Comparison of ENCODE assay signal across 12 mouse cellular contexts in the genomic region with DNA sequence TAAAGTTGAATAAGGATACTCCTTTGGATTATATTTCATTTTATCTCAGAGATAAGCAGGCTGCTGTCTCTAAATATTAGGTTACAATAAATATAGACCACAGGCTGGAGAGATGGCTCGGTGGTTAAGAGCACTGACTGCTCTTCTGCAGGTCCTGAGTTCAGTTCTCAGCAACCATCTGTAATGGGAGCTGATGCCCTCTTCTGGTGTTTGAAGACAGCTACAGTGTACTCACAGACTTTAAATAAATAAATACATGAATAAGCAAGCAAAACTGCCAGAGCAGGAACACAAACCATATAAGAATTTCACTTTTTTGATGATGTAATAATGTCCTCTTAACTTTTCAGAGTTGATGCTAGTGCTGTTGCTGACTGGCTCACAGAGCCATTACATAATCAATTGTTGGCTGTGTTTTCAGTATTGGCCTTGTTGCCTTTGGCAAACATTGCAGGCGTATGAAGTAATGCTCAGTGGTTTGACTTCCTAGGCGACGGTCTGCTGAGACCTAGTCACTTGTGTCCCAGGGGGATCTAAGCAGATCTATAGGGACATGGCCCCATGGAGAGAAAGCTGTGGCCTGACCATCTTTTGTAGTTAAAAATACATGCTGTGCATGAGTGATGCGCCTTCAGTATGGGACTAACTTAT. TPM values are rescaled to one million over a fixed set of nuclear protein-coding genes. Genes with fewer than 3 reads are reported as not detected.
DNase-seq lines count a peak whose midpoint lies in the region; ATAC-seq and TF ChIP-seq lines count a peak whose summit lies in the region.
"Had no signal": no experiment of that assay in that cellular context is flagged by ENCODE, and none has a peak within 500 bp of the region (broad histone marks: within the 10 kb centered on the region; RNA-seq: fewer than 3 reads in every experiment).

No protein-coding gene starts in this region.

- no peak overlapping the region for H3K4me3 ChIP-seq in gastrocnemius, adult 2 months
- no peak overlapping the region for H3K4me3 ChIP-seq in lung, adult 2 months (replicated peaks; ENCODE audit: extremely low read depth, low read depth, low read length)
- no peak overlapping the region for H3K4me3 ChIP-seq in heart, postnatal 0 days (ENCODE audit: low read depth, low read length)
- no peak overlapping the region for H3K4me3 ChIP-seq in stomach, postnatal 0 days (ENCODE audit: low read depth, low read length)
- H3K4me3 ChIP-seq: myocyte had no signal

- intact Hi-C loops in gastrocnemius, adult 2 months (cut with DNase I): no loop called here

- H3K27ac ChIP-seq in gastrocnemius, adult 2 months: no peak overlapping the region
- H3K27ac ChIP-seq in heart, postnatal 0 days (ENCODE audit: low read depth): no peak overlapping the region
- H3K27ac ChIP-seq in stomach, postnatal 0 days (replicated peaks): no peak overlapping the region

- H3K36me3 ChIP-seq in heart, postnatal 0 days (replicated peaks; ENCODE audit: control insufficient read depth, insufficient read depth, low read length): no peaks in the 10 kb centered on the region
- no peaks in the 10 kb centered on the region for H3K36me3 ChIP-seq in stomach, postnatal 0 days (ENCODE audit: control insufficient read depth, insufficient read depth, low read length)

- peaks cover 22% of the 10 kb centered on the region for H3K4me1 ChIP-seq in lung, adult 2 months (ENCODE audit: control insufficient read depth, insufficient read depth, low read length)
- peaks cover 20% of the 10 kb centered on the region for H3K4me1 ChIP-seq in heart, postnatal 0 days (ENCODE audit: control insufficient read depth, insufficient read depth)
- H3K4me1 ChIP-seq in stomach, postnatal 0 days (replicated peaks; ENCODE audit: control insufficient read depth, insufficient read depth): no peaks in the 10 kb centered on the region; the same call in 1 of the 2 replicates

- H3K9ac ChIP-seq in heart, postnatal 0 days (replicated peaks; ENCODE audit: low read depth, low read length): no peak overlapping the region
- H3K9ac ChIP-seq in stomach, postnatal 0 days (ENCODE audit: low read length): no peak overlapping the region

- no peaks in the 10 kb centered on the region for H3K27me3 ChIP-seq in heart, postnatal 0 days (ENCODE audit: control insufficient read depth, insufficient read depth, low read length)
- no peaks in the 10 kb centered on the region for H3K27me3 ChIP-seq in stomach, postnatal 0 days (ENCODE audit: control insufficient read depth, insufficient read depth, low read length)
- H3K27me3 ChIP-seq: megakaryocyte, embryonic 14.5 days had no signal

- TF ChIP-seq POLR2A in lung, adult 2 months (IDR thresholded peaks at IDR 0.05; ENCODE audit: borderline replicate concordance, extremely low read depth, low read depth, low read length): no peak

- no peaks in the 10 kb centered on the region for H3K9me3 ChIP-seq in heart, postnatal 0 days (replicated peaks; ENCODE audit: control insufficient read depth, low read length)
- no peaks in the 10 kb centered on the region for H3K9me3 ChIP-seq in stomach, postnatal 0 days (ENCODE audit: control insufficient read depth, low read length)
- H3K9me3 ChIP-seq: megakaryocyte, embryonic 14.5 days had no signal

- 43% methylated on average over 5 of the region's 5 CpGs for WGBS in lung, adult 2 months
- 69% methylated on average over 5 of the region's 5 CpGs for WGBS in heart, postnatal 0 days
- 73% methylated on average over 5 of the region's 5 CpGs for WGBS in stomach, postnatal 0 days

- DNase-seq in gastrocnemius, adult 2 months: no peak
- DNase-seq in gastrocnemius, postnatal 10 days: no peak
- peak; percentile 38 to 64 for DNase-seq in lung, adult 18-20 months
- DNase-seq in lung, adult 2 months: no peak
- DNase-seq in heart, postnatal 0 days (ENCODE audit: low spot score): no peak
- no peak for DNase-seq in stomach, postnatal 0 days (ENCODE audit: low spot score)
- DNase-seq in spleen, adult 18-20 months: no peak
- DNase-seq in layer of hippocampus, postnatal 25 days (ENCODE audit: extremely low spot score in 1 of 2, low spot score in 1 of 2): no peak
- DNase-seq: kidney, postnatal 25 days; thymus, postnatal 4 days had no signal

- no peak for ATAC-seq in heart, postnatal 0 days (ENCODE audit: insufficient read depth, low read depth)
- peak; percentile 72; the same call in 1 of the 2 replicates for ATAC-seq in stomach, postnatal 0 days (ENCODE audit: low FRiP score, low TSS enrichment)

- H3K4me2 ChIP-seq in heart, postnatal 0 days (ENCODE audit: low read depth, low read length): no peak overlapping the region
- H3K4me2 ChIP-seq in stomach, postnatal 0 days (replicated peaks; ENCODE audit: low read depth): no peak overlapping the region

- TF ChIP-seq EP300 in heart, postnatal 0 days (IDR thresholded peaks at IDR 0.05; ENCODE audit: low read depth): no peak
- no peak for TF ChIP-seq EP300 in stomach, postnatal 0 days (optimal IDR thresholded peaks at IDR 0.05)

- peak; percentile 27; the same call in 1 of the 2 replicates for TF ChIP-seq CTCF in gastrocnemius, adult 2 months (IDR thresholded peaks at IDR 0.05)
- TF ChIP-seq CTCF in lung, adult 2 months (IDR thresholded peaks at IDR 0.05; ENCODE audit: insufficient read depth, low read length): no peak
- TF ChIP-seq CTCF in heart, postnatal 0 days (IDR thresholded peaks at IDR 0.05; ENCODE audit: low read depth): 0 out of 2 replicates have a peak, but pooled peaks have one; percentile 17
- TF ChIP-seq CTCF in stomach, postnatal 0 days (IDR thresholded peaks at IDR 0.05; ENCODE audit: low read depth): 0 out of 2 replicates have a peak, but pooled peaks have one; percentile 20

RNA-seq across cellular contexts. Expression of a gene that starts 35.8 kb away (rescaled TPM):
- total RNA-seq in gastrocnemius, adult 2 months (2021): 10 to 100 TPM; 25.3 to 31.4 TPM
- 100 to 1,000 TPM in 1 of 2 experiments, 10 to 100 TPM in 1; 96.1 to 121 TPM for total RNA-seq in gastrocnemius, postnatal 10 days (2021)
- 85.4 and 132 TPM in 2 replicates for polyA plus RNA-seq in lung, adult 2 months (2012; rRNA removed)
- 34.6 and 50.1 TPM in 2 replicates for total RNA-seq in heart, postnatal 0 days (2014; rRNA removed; ENCODE audit: low replicate concordance)
- polyA plus RNA-seq in heart, postnatal 0 days (2015; fragmentation: Nextera tagmentation; extraction: Ambion mirVana): 21.6 and 25.5 TPM in 2 replicates
- polyA plus RNA-seq in stomach, postnatal 0 days (2015; fragmentation: Nextera tagmentation; extraction: Ambion mirVana): 18.2 and 19.3 TPM in 2 replicates
- total RNA-seq in layer of hippocampus, postnatal 25 days (2021): 100 to 1,000 TPM in 1 of 2 experiments, 10 to 100 TPM in 1; 89.8 to 118 TPM

Comparison
In these comparisons a context has a peak if more than half of its experiments do, and no peak if none do; other contexts are left out.
1. DNase-seq: peak in lung, adult 18-20 months (2 of 2); none in gastrocnemius, adult 2 months (single experiment), gastrocnemius, postnatal 10 days (single experiment), lung, adult 2 months (single experiment), heart, postnatal 0 days (single experiment), stomach, postnatal 0 days (single experiment), spleen, adult 18-20 months (0 of 2) and layer of hippocampus, postnatal 25 days (0 of 2).